Mouse (Mus musculus): ENCODE results near the gene Gm20388. TPM values are rescaled to one million over a fixed set of nuclear protein-coding genes. Genes with fewer than 3 reads are reported as not detected.

Gm20388 gene
- not detected in 2 replicates for polyA plus RNA-seq (2015; fragmentation: Nextera tagmentation; extraction: Ambion mirVana)

- peak; percentile 94 for DNase-seq (ENCODE audit: low spot score)
- Histone ChIP-seq H3K36me3 (ENCODE audit: control insufficient read depth, insufficient read depth, low read length) (no peaks in the 10 kb centered on the region), H3K4me1 (replicated peaks; ENCODE audit: control insufficient read depth, insufficient read depth) (no peaks in the 10 kb centered on the region), H3K9ac (ENCODE audit: low read length) (peak within 1 kb of the TSS; percentile 84), H3K27ac (replicated peaks) (peak within 1 kb of the TSS; percentile 91), H3K4me2 (replicated peaks; ENCODE audit: low read depth) (peak within 1 kb of the TSS; percentile 88), H3K27me3 (ENCODE audit: control insufficient read depth, insufficient read depth, low read length) (no peaks in the 10 kb centered on the region), H3K9me3 (ENCODE audit: control insufficient read depth, low read length) (no peaks in the 10 kb centered on the region), H3K4me3 (ENCODE audit: low read depth, low read length) (peak within 1 kb of the TSS; percentile 75)
- peak; percentile 96 for ATAC-seq (ENCODE audit: low FRiP score, low TSS enrichment)
- under 1% methylated on average over 55 of the region's 97 CpGs for WGBS
- no peak for TF ChIP-seq EP300 (optimal IDR thresholded peaks at IDR 0.05)
- no peak for TF ChIP-seq CTCF (IDR thresholded peaks at IDR 0.05; ENCODE audit: low read depth)
These were observed at the start of gene Gm20388 for GRCm38 (mm10) chr8:119910547-119911257. Gene Gm20388, plus strand, starts transcription at chr8:119910841.

GRCm38 (mm10) chr8:119861706-119862389 is 48.8 kb upstream of the Gm20388 start, which contains the start of gene Klhl36:
Gene Klhl36, plus strand, starts transcription at chr8:119862266.
- peak within 1 kb of the TSS; percentile 83 for H3K4me3 ChIP-seq (ENCODE audit: low read depth, low read length)
- ATAC-seq (ENCODE audit: low FRiP score, low TSS enrichment) (peak; percentile 97), DNase-seq (ENCODE audit: low spot score) (peak; percentile 99)
- no peaks in the 10 kb centered on the region for H3K36me3 ChIP-seq (ENCODE audit: control insufficient read depth, insufficient read depth, low read length)
- no peaks in the 10 kb centered on the region for H3K9me3 ChIP-seq (ENCODE audit: control insufficient read depth, low read length)
- WGBS, result under 1% methylated on average over 29 of the region's 35 CpGs
- no peak; the same call in 1 of the 2 replicates for TF ChIP-seq CTCF (IDR thresholded peaks at IDR 0.05; ENCODE audit: low read depth)
- TF ChIP-seq EP300 (optimal IDR thresholded peaks at IDR 0.05), result no peak
- 0 out of 2 replicates have a peak, but pooled peaks cover 2% of the 10 kb centered on the region for H3K4me1 ChIP-seq (replicated peaks; ENCODE audit: control insufficient read depth, insufficient read depth)
- H3K4me2 ChIP-seq (replicated peaks; ENCODE audit: low read depth), result peak within 1 kb of the TSS; percentile 86
- peak within 1 kb of the TSS; percentile 84 for H3K27ac ChIP-seq (replicated peaks)
- H3K27me3 ChIP-seq (ENCODE audit: control insufficient read depth, insufficient read depth, low read length), result no peaks in the 10 kb centered on the region
- peak within 1 kb of the TSS; percentile 85 for H3K9ac ChIP-seq (ENCODE audit: low read length)

- no peak for DNase-seq (ENCODE audit: low spot score)
- H3K27ac ChIP-seq (replicated peaks), result peak overlapping the region; percentile 84
- peak overlapping the region; percentile 83 for H3K4me3 ChIP-seq (ENCODE audit: low read depth, low read length)
- peak overlapping the region; percentile 85 for H3K9ac ChIP-seq (ENCODE audit: low read length)
- no peak; the same call in 1 of the 2 replicates for TF ChIP-seq CTCF (IDR thresholded peaks at IDR 0.05; ENCODE audit: low read depth)
- WGBS, result under 1% methylated on average over 19 of the region's 19 CpGs
- H3K36me3 ChIP-seq (ENCODE audit: control insufficient read depth, insufficient read depth, low read length), result no peaks in the 10 kb centered on the region
- 0 out of 2 replicates have a peak, but pooled peaks cover 2% of the 10 kb centered on the region for H3K4me1 ChIP-seq (replicated peaks; ENCODE audit: control insufficient read depth, insufficient read depth)
- no peaks in the 10 kb centered on the region for H3K27me3 ChIP-seq (ENCODE audit: control insufficient read depth, insufficient read depth, low read length)
- ATAC-seq (ENCODE audit: low FRiP score, low TSS enrichment), result no peak
- peak overlapping the region; percentile 86 for H3K4me2 ChIP-seq (replicated peaks; ENCODE audit: low read depth)
- no peaks in the 10 kb centered on the region for H3K9me3 ChIP-seq (ENCODE audit: control insufficient read depth, low read length)
These were observed 48.3 kb upstream of the Gm20388 start for GRCm38 (mm10) chr8:119862390-119862734.

GRCm38 (mm10) chr8:119862749-119863148 is 47.9 kb upstream of the Gm20388 start:
- H3K4me3 ChIP-seq (ENCODE audit: low read depth, low read length), result peak overlapping the region; percentile 83
- H3K36me3 ChIP-seq (ENCODE audit: control insufficient read depth, insufficient read depth, low read length), result no peaks in the 10 kb centered on the region
- H3K9me3 ChIP-seq (ENCODE audit: control insufficient read depth, low read length), result no peaks in the 10 kb centered on the region
- no peak for DNase-seq (ENCODE audit: low spot score)
- 11% methylated on average over 6 of the region's 6 CpGs for WGBS
- TF ChIP-seq CTCF (IDR thresholded peaks at IDR 0.05; ENCODE audit: low read depth) (no peak), EP300 (optimal IDR thresholded peaks at IDR 0.05) (no peak)
- peak overlapping the region; percentile 84; the same call in 1 of the 2 replicates for H3K27ac ChIP-seq (replicated peaks)
- no peak for ATAC-seq (ENCODE audit: low FRiP score, low TSS enrichment)
- H3K4me1 ChIP-seq (replicated peaks; ENCODE audit: control insufficient read depth, insufficient read depth), result 0 out of 2 replicates have a peak, but pooled peaks cover 2% of the 10 kb centered on the region
- H3K9ac ChIP-seq (ENCODE audit: low read length), result peak overlapping the region; percentile 85
- H3K27me3 ChIP-seq (ENCODE audit: control insufficient read depth, insufficient read depth, low read length), result no peaks in the 10 kb centered on the region
- peak overlapping the region; percentile 86 for H3K4me2 ChIP-seq (replicated peaks; ENCODE audit: low read depth)

GRCm38 (mm10) chr8:119869616-119870015 is 41.0 kb upstream of the Gm20388 start:
- H3K4me1 ChIP-seq (replicated peaks; ENCODE audit: control insufficient read depth, insufficient read depth), result no peaks in the 10 kb centered on the region
- DNase-seq (ENCODE audit: low spot score) (no peak), ATAC-seq (ENCODE audit: low FRiP score, low TSS enrichment) (no peak)
- no peaks in the 10 kb centered on the region for H3K27me3 ChIP-seq (ENCODE audit: control insufficient read depth, insufficient read depth, low read length)
- H3K4me3 ChIP-seq (ENCODE audit: low read depth, low read length), result no peak overlapping the region
- H3K9ac ChIP-seq (ENCODE audit: low read length), result no peak overlapping the region
- 82% methylated on average over 20 of the region's 20 CpGs for WGBS
- TF ChIP-seq EP300 (optimal IDR thresholded peaks at IDR 0.05) (no peak), CTCF (IDR thresholded peaks at IDR 0.05; ENCODE audit: low read depth) (no peak)
- H3K36me3 ChIP-seq (ENCODE audit: control insufficient read depth, insufficient read depth, low read length), result peaks cover 13% of the 10 kb centered on the region
- H3K27ac ChIP-seq (replicated peaks), result no peak overlapping the region
- no peaks in the 10 kb centered on the region for H3K9me3 ChIP-seq (ENCODE audit: control insufficient read depth, low read length)
- H3K4me2 ChIP-seq (replicated peaks; ENCODE audit: low read depth), result no peak overlapping the region
